Mouse (Mus musculus) left cerebral cortex, postnatal 14 days (tissue): ENCODE measurements at regions not wholly inside any gene's neighbourhood (a gene's known extent, or its start where the extent isn't known, plus 50 kb on each side); places are given as distances from the start of the nearest gene placed in this dataset.

Experiments
- DNase-seq, 2 experiments: peaks; one replicate each; pipeline ENCODE4 v3.0.0; 2021 to 2022; ENCODE audit warnings: low spot score in 2 of 2, mixed read lengths in 1 of 2
- intact Hi-C: fragments of 180-260 bp; cut with DNase I; formaldehyde crosslinking; loops from one replicate; pipeline ENCODE4 v1.15.1; 2025

DNA sequence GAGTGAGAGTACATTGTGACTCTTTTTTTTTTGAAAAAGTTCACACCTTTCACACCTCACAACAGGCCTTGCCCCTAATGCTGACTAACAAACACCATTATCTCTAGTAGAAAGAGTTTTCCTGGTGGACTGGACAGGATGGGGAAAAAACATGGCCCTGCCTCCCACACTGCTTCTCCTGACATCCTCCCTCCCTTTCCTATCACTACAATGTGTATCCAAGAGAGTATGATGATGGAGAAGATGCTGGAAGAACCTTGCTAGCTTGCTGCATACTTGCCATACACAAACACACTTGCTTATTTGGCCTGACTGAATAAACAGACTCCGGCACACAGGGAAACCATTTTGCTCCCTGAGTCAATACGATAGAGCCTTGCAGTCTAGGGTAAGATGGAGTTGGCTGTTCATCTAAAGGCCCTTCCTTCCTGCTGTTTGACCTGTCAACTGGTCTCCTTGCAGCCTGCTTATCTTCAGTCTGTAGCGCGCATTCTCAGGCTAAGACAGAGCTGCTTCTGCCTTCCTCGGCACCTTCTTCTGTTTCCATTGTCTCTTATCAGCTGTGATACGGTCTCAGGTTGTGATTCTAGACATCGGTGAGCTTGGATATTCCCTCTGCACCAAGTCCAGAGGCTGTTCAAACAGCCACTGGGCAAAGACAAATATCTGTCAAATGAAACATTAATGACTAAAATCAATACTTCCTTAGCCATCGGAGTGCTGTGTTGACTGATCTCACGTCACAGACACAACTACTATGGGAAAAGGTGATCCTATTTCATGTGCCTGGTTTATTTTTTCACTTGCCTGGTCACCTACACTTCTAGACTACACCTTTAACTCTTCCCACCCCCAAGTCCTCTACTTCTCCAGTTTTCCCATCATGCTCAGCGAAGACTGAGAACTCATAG lies 181.2 kb downstream of the Npr3 start:
- intact Hi-C loops: no loop called here

DNA sequence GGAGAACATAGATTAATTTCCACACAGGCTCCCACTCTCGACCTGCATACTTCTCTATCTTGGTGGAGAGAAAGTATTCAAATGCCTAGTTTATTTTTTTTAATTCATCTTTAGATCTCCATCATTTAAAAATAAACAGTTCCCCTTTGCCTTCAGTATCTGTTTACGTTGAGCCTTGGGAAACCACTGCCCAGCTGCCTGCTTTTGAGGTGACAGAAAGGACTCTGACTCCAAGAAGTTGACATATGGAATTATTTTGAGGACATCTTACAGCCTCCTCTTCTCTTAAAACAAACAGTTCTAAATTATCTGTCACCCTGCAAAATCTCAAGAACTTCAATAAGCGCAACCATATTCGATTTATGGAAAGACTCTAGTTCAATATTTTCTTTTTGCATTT lies 186.4 kb downstream of the Npr3 start:
- intact Hi-C loops: no loop called here

More for the DNA sequence above, 181.2 kb downstream of the Npr3 start:
- no peak for DNase-seq

DNA sequence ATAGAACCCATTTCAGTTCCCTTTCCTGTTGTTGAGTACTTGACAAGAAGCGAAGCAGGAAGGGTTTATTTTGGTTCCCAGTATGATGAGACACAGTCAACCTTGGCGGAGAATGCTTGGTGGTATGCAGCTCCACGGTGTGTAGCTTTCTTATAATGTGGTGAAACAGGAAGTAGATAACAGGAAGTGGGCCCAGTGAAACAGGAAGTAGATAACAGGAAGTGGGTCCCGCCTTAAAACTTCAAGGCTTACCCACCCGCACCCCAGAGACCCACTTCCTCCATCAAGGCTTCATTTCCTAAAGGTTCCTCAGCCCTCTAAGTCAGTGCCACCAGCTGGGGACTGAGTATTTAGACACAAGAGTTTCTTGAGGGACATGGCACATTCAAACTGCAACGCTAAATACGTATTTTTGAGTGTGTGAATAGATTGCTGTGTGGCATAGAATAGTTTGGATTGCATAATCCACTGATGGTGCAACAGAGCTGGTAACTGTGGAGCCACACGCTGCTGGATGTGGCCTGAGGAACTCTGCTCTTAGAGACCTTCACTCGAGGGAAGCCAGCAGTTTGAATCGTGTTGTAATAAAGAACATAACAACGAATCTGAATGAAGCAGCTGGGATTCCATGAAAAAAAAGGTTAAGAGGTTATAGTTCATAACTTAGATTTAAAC lies 190.8 kb downstream of the Npr3 start:
- intact Hi-C loops: no loop called here
- DNase-seq: peak in 1 of 2 experiments; percentile 4

More for the DNA sequence above, 186.4 kb downstream of the Npr3 start:
- no peak for DNase-seq

DNA sequence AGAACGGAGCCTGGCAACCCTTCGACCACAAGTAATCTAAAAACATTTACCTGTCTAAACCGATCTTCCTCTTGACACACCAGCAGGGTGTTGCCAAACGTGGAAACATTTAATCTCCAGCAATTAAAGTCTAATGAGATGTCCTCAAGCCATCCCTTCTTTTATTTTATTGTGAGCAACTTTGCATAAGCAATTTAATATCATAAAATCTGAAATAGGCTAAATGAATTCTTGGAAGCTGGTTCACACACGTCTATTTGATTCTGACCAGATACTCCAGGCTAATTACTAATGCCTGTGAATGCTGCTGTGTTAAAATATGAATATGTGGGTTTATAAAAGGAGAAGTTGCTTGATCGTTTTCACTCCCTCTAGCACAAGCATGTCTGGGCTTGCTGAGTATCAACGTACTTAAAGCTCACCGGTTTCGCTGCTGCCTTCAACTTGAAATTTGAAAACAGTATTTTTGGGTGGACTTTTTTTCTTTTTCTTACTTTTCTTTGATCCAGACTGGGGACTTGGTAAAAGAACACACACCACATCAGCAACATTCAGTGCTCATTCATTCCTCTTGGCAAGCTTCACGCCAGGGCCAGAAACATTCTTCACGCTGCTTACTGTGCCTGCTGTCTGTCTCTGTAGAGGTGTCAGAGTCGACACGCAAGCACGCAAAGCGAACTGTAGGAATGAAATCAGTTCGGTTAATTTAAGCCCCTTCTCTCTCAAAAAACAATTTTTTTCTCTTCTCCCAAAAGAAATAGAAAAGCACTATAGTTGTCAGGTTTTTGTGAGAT lies 194.4 kb downstream of the Npr3 start:
- intact Hi-C loops: no loop called here
- DNase-seq: peak; percentile 16 to 26

DNA sequence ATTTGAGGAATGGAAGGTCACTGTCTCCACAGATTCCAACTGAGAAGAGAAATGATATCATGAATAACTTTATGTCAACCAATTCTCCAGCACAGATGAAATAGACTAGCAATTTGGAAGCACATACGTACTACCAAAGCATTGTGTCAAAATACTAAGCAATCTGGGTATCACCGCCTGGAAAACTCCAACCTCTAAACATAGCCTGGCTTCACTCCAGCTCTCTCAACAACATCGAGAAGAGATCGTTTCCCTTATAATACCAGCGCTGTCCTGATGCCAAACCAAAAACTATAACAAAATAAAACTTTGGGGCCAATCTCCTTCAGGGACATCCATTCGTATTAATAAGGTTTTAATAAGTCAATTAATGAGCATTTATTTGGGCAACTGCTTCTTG lies 205.8 kb downstream of the Npr3 start:
- peak; percentile 11 for DNase-seq
- intact Hi-C loops: no loop called here

DNA sequence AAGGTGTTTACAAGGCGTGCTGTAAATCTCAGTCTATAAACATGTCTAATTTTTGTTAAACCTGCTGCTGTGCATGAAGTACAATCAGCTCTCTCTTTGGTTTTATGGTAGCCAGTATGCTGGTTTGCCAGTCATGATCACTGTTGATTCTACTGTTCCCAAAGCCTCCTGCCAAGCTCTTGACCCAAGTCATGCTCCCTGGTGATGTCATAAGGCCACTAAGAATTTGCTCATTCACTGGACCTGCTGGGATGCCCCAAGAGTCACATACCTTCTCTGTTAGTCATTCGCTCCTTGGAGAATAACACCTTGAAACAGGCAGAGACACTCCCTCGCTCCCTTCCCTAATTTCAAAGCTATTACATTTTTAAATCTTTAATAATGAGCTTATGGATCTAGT lies 207.2 kb downstream of the Npr3 start:
- intact Hi-C loops: no loop called here
- no peak for DNase-seq

DNA sequence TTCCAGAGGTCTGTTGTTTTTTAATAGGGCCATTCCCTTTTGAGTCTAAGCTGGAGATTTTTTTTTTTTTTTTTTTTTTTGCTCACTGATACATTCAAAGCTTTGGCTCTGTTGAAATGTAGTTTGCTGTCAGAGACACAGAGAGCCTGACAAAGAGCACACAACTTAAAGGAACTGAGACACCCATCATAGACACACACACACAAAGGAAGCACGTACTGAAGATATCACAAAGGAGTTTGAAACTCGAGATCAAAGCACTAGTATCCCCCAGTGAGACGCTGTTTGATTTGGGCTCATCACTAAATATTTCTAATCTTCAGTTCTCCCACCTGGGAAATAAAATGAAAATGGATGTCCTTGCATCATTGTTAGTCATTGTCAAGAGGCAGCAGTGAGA lies 210.0 kb downstream of the Npr3 start:
- intact Hi-C loops: no loop called here
- DNase-seq: no peak

DNA sequence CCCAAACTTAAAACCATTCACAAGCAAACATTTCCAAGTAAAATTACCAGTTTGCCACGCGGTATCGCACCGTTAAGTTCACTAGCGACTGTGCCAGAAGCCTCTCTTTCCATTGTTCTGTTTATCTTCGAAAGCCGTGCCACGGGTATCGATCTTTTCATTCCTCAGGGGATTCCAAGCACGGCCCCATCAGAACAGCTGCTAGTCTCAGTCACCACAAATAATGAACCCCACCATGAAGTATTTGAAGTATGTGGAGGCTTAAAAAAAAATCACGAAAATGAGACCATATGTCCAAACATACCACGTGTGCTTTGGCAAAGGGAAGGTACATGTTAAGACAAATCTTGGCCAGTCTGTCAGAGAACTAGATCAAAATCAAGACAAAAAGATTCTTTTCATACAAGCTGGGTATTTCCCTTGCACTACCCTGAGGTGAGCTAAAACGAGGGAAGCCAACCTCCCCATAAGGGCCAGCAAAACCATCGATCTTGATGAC lies 213.3 kb downstream of the Npr3 start:
- no peak for DNase-seq
- intact Hi-C loops: no loop called here

DNA sequence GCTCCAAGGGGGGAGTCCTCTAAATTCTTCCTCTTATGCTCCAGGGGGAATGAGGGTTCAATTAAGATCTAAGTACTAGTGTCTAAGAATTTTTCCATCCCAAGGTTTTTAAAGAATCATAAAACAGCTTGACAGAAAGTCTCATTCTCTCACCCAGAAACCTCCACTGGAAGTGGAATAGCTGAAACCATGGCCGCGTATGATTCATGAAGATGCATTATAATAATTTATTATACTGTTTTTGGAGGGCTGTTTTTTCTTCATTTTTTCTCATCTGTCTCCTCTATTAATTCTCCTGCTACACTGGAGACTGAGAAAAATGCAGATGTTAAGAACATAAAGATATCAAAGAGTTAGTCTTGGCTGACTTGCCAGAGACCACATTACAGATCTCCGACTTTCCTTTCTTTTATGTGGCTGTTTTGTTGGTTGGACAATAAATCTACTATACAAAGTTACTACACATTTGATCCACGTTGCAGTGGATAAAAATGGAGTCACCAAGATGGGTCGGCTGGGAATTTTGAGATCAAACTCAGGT lies 242.2 kb downstream of the Npr3 start:
- intact Hi-C loops: no loop called here
- no peak for DNase-seq

DNA sequence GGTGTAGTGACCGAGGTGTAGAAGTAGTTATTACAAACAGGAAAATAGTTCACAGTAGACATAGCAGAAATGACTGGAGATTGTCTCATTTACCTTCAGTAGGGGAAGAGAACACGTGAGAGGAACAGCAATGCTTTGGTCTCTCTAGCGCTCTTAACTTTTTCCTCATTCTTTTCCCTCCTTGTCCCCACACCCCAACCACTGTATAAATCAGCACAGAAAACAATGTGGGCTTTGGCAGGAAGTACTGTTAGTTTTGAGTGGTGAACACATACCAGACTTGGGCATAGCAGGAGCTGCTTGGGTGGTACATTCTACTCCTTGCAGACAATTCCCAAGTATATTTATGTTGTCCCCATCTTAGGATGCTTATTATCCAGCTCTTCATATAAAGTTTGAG lies 251.9 kb downstream of the Npr3 start:
- intact Hi-C loops: no loop called here
- DNase-seq: no peak

DNA sequence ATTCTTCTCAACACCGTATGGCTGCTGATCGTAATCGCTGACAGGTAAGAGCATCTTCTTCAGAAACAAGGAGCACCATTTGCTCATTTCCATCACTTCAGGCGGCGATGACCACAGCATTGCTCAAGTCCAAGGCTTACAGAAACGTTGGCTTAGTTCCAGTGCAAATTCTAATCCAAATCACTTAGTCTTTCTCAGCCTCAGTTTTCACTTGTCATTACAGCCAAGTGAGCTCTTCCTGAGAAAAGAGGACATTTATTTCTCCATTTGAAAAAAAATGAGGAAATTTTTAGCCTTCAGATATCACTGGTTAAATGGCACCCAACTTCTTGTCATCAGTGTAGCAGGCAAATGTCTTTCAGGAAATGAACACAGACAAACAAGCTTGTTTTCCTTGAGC lies 246.8 kb upstream of the Tars start:
- DNase-seq: no peak
- intact Hi-C loops: no loop called here

DNA sequence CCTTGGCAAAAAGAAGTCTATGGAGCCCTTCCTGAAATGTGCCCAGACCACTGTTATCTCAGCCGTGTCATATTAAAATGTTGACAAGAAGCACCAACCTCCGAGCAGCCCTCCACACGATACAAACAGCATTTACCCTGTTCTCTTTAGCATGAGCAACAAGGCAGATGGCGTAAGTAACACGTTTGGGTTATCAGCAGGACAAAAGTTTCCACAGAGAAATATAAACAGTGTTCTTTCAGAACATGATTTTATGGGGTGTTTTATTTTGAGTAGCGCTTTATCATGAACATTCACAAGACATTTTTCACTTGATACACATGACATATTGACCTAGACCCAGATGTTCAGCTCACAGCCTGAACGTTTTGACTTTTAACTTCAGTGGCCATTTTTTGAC lies 245.3 kb upstream of the Tars start:
- intact Hi-C loops: no loop called here
- no peak for DNase-seq

DNA sequence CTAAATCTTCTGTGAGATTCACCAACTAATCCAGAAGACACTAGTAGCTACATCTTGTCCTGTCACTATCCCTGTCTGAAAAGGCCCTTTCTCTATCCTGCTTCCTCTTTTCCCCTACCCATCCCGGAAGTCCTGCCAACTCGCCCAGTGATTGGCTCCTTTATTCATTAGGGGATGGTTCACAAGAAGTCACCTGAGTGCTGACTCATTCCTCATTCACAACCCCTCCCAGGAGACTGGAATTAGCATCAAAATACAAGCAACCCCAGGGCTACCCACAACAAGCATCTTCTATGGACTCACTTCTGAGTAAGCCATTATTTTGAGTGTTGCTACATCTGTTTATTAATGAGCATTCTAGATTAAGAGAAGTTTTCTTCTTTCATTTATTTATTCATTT lies 231.2 kb upstream of the Tars start:
- no peak for DNase-seq
- intact Hi-C loops: no loop called here

DNA sequence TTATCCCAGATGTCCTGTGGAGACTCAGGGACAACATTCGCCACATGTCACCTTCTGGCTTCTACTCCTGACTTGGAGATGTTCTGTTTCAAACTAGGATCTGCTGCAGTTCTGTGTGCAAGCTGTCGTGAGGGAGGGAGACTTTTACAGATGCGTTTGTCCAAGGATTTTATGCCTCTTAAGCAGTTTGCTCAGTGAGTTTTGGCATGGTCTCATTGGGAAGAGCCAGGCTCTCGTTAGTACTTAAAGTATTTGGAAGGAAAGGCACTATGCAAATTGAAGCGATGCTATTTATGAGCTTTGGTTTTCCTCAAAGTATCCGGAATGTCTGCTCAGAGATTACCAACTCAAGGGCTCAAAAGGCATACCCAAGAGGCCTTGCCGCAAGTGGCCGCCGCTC lies 227.0 kb upstream of the Tars start:
- intact Hi-C loops: no loop called here
- DNase-seq: peak; percentile 4 to 15

DNA sequence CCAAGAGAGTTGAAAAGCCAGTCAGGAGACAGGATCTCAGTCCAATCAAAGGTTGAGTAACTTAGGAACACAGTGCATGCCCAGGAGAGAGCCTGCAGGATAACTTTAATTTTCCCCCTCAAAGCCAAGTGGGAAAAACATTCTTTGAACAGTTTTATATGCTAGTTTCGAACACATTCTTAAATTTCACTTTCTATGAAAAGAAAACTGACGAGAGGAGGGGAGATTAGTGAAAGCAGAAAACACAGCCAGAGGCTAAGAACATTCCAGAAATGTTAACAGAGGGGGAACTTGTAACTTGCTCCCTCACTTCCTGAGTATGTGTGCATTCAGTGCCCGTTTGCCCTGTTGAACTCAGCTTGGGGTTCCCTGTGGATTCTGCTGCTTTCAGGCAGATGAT lies 213.0 kb upstream of the Tars start:
- intact Hi-C loops: no loop called here
- DNase-seq: no peak

DNA sequence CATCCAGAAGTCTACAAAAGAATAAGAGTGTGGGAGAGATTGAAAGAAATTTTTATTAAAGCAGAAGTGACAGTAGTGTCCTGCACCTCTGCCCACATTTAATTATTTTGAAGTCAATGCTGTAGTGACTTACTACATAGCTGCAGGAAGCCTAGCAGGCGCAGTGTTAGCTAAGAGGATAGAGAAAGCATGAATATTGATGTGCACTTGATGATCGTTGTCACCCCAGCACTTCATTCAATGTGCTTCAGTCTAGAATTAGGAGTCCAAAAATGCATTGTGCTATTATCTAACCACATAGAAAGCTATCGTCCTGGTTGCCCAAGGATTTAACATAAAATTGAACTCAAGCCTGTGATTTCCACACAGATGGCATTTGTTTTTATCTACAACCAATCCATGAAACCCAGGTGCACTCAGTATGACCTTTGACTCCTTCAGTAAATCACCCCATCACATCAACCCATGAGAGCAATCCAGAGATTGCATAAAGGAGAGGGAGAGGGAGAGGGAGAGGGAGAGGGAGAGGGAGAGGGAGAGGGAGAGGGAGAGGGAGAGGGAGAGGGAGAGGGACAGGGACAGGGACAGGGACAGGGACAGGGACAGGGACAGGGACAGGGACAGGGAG lies 210.7 kb upstream of the Tars start:
- intact Hi-C loops: no loop called here

DNA sequence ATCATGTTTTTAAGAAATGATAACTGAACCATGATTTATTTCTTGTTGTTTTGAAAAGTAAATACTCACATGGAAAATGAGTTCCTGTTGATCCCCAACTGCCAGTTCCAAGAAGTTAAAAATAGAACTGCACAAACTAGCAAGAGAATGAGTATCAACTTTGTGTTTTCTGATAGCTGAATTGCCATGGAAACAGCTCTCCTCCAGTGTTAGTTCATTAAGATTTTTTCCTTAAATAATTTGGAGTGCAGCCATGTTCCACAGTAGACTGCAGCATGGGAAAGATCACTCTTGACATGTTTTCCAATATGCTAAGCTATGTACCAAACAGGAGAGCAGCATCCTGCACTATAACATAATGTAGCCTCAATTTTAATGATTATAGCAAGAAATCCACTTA lies 208.0 kb upstream of the Tars start:
- intact Hi-C loops: loop anchor here (10.0 kb wide), 1 partner anchor 137 kb away; no protein-coding TSS in a partner anchor
- peak in 1 of 2 experiments; percentile 22 for DNase-seq

More for the DNA sequence above, 210.7 kb upstream of the Tars start:
- DNase-seq: no peak

DNA sequence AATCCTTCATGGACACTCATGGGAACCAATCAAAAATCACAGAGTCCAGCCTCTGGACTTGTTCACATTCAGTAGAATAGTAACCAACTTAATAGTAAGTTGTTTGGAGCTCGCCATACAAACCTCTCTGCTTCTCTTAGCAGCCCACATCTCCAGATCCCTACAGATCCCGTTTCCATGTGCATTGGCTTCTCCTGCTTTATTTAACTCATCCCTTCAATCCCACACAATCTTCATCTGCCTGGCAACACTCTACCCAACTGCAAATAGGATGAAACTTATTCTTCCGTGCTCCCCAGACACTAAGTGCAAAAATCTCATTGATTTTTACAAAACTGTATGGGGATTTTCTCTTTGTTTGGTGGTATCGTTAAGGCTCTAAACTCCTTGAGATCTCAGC lies 206.2 kb upstream of the Tars start:
- intact Hi-C loops: loop anchor here (10.0 kb wide), 1 partner anchor 139 kb away; no protein-coding TSS in a partner anchor
- DNase-seq: peak in 1 of 2 experiments; percentile 26

DNA sequence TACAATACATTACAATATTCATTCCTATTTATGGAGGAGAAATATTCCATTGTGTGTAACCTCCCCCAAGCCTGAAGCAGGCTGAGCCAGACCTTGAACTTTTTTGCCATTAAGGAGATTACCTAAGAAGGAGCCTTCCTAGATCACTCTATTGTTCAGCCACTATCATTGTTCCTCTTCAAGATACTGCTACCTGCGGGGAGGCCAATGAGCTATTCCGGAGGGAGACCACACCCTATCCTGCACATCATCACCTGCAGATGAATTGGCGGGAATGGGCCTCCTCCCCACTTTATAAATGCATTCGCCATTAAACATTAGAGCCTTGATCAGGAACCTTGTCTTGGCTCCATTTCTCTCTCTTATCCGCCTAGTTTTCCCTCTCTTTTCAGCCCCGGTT lies 197.6 kb upstream of the Tars start:
- no peak for DNase-seq
- intact Hi-C loops: no loop called here
